Mouse (Mus musculus): ENCODE data around the gene Btbd2.
A peak's percentile ranks its signal among the peaks of the same experiment; 100 is the strongest.

Gene Btbd2

GRCm38 (mm10) chr10:80646936-80647335 is 9.9 kb downstream of the Btbd2 start:
- ATAC-seq (ENCODE audit: low TSS enrichment): no peak

- ATAC-seq (ENCODE audit: low TSS enrichment): no peak
These were observed 21.5 kb downstream of the Btbd2 start for GRCm38 (mm10) chr10:80635345-80635744.

GRCm38 (mm10) chr10:80628925-80629324 is 27.9 kb downstream of the Btbd2 start:
- no peak for ATAC-seq (ENCODE audit: low TSS enrichment)

- no peak for ATAC-seq (ENCODE audit: low TSS enrichment)
These were observed 29.2 kb downstream of the Btbd2 start for GRCm38 (mm10) chr10:80627685-80628084.

- ATAC-seq (ENCODE audit: low TSS enrichment): no peak
These were observed 31.1 kb downstream of the Btbd2 start for GRCm38 (mm10) chr10:80625764-80626163.

GRCm38 (mm10) chr10:80623457-80624191 is 33.2 kb downstream of the Btbd2 start:
- no peak for ATAC-seq (ENCODE audit: low TSS enrichment)

- ATAC-seq (ENCODE audit: low TSS enrichment): peak; percentile 0; the same call in 1 of the 2 replicates
These were observed 34.0 kb downstream of the Btbd2 start, which contains the start of gene Csnk1g2 for GRCm38 (mm10) chr10:80622661-80623456. Gene Csnk1g2 (plus strand): TSS chr10:80622838.

- ATAC-seq (ENCODE audit: low TSS enrichment): peak; percentile 86
These were observed 34.8 kb downstream of the Btbd2 start for GRCm38 (mm10) chr10:80621940-80622660.

GRCm38 (mm10) chr10:80621690-80621939 is 35.3 kb downstream of the Btbd2 start:
- no peak for ATAC-seq (ENCODE audit: low TSS enrichment)

GRCm38 (mm10) chr10:80620796-80621689 is 35.8 kb downstream of the Btbd2 start:
- no peak for ATAC-seq (ENCODE audit: low TSS enrichment)

GRCm38 (mm10) chr10:80620365-80620764 is 36.5 kb downstream of the Btbd2 start:
- no peak for ATAC-seq (ENCODE audit: low TSS enrichment)

GRCm38 (mm10) chr10:80619465-80620244 is 37.2 kb downstream of the Btbd2 start:
- no peak for ATAC-seq (ENCODE audit: low TSS enrichment)

- ATAC-seq (ENCODE audit: low TSS enrichment): no peak
These were observed 38.7 kb downstream of the Btbd2 start for GRCm38 (mm10) chr10:80618181-80618580.

GRCm38 (mm10) chr10:80614351-80614750 is 42.5 kb downstream of the Btbd2 start:
- ATAC-seq (ENCODE audit: low TSS enrichment): no peak

- ATAC-seq (ENCODE audit: low TSS enrichment): no peak
These were observed 43.0 kb downstream of the Btbd2 start for GRCm38 (mm10) chr10:80613821-80614220.

GRCm38 (mm10) chr10:80611905-80612304 is 45.0 kb downstream of the Btbd2 start:
- ATAC-seq (ENCODE audit: low TSS enrichment): no peak

GRCm38 (mm10) chr10:80611024-80611423 is 45.8 kb downstream of the Btbd2 start:
- no peak for ATAC-seq (ENCODE audit: low TSS enrichment)

- no peak for ATAC-seq (ENCODE audit: low TSS enrichment)
These were observed 46.6 kb downstream of the Btbd2 start for GRCm38 (mm10) chr10:80610116-80610785.

- ATAC-seq (ENCODE audit: low TSS enrichment): no peak
These were observed 47.5 kb downstream of the Btbd2 start for GRCm38 (mm10) chr10:80609269-80609924.

- ATAC-seq (ENCODE audit: low TSS enrichment): no peak
These were observed 48.4 kb downstream of the Btbd2 start for GRCm38 (mm10) chr10:80608435-80608834.

Measured in frontal cortex, adult (tissue).